Comparison of ENCODE assay signal across 9 mouse cellular contexts in the genomic region with DNA sequence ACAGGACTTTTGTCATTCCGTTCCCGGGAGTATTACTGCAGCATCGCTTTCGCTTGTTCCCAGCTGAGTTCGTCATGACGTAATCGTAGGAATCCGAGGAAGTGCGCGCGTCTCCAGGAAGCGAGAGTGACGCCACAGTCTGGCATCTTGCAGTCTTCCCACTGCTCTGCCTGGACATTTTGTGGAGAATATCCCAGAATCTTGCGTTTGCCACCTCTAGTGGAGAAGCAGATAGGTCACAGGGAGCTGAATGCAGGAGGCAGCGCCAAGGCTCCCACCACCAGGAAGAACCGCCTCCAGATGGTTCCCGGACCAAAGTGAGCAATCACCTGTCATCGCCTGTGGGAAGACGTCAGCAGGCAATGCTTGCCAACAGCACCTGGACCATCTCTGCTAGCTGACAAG. TPM values are rescaled to one million over a fixed set of nuclear protein-coding genes. Genes with fewer than 3 reads are reported as not detected.
DNase-seq lines count a peak whose midpoint lies in the region; ATAC-seq and TF ChIP-seq lines count a peak whose summit lies in the region.
"Had no signal": no experiment of that assay in that cellular context is flagged by ENCODE, and none has a peak within 500 bp of the region (broad histone marks: within the 10 kb centered on the region; RNA-seq: fewer than 3 reads in every experiment).

No protein-coding gene starts in this region.

- H3K4me1 ChIP-seq in heart, embryonic 11.5 days (ENCODE audit: control insufficient read depth, insufficient read depth, low read length): peaks cover 4% of the 10 kb centered on the region; the same call in 1 of the 2 replicates
- H3K4me1 ChIP-seq in kidney, postnatal 0 days (replicated peaks; ENCODE audit: insufficient read depth, low read length): no peaks in the 10 kb centered on the region

- no peak overlapping the region for H3K27ac ChIP-seq in gastrocnemius, adult 2 months
- H3K27ac ChIP-seq in heart, embryonic 11.5 days (ENCODE audit: low read depth, low read length): peak overlapping the region; percentile 50; the same call in 1 of the 2 replicates
- no peak overlapping the region for H3K27ac ChIP-seq in kidney, postnatal 0 days

- 35% methylated on average over 19 of the region's 19 CpGs for WGBS in heart, embryonic 11.5 days (ENCODE audit: insufficient replicate concordance)
- WGBS in kidney, postnatal 0 days: 52% methylated on average over 19 of the region's 19 CpGs

- 0 out of 2 replicates have a peak overlapping the region, but pooled peaks have one; percentile 17 for H3K9ac ChIP-seq in heart, embryonic 11.5 days (ENCODE audit: low read depth, low read length)
- H3K9ac ChIP-seq in kidney, postnatal 0 days (ENCODE audit: low read depth, low read length): no peak overlapping the region

- no peaks in the 10 kb centered on the region for H3K36me3 ChIP-seq in heart, embryonic 11.5 days (ENCODE audit: control insufficient read depth, insufficient read depth, low read length)
- H3K36me3 ChIP-seq in kidney, postnatal 0 days (ENCODE audit: insufficient read depth, low read length): no peaks in the 10 kb centered on the region

- H3K4me2 ChIP-seq in heart, embryonic 11.5 days: peak overlapping the region; percentile 55
- H3K4me2 ChIP-seq in kidney, postnatal 0 days (ENCODE audit: low read length): peak overlapping the region; percentile 41

- no peak for TF ChIP-seq CTCF in gastrocnemius, adult 2 months (IDR thresholded peaks at IDR 0.05)
- TF ChIP-seq CTCF in kidney, postnatal 0 days (IDR thresholded peaks at IDR 0.05; ENCODE audit: low read depth): no peak

- peak overlapping the region; percentile 64 for H3K4me3 ChIP-seq in gastrocnemius, adult 2 months
- peak overlapping the region; percentile 25 for H3K4me3 ChIP-seq in heart, embryonic 11.5 days (ENCODE audit: low read depth, low read length)
- peak overlapping the region; percentile 6; the same call in 1 of the 2 replicates for H3K4me3 ChIP-seq in kidney, postnatal 0 days (replicated peaks; ENCODE audit: low read depth, low read length)

- peak; percentile 53 for DNase-seq in gastrocnemius, adult 2 months
- DNase-seq in gastrocnemius, adult 18-20 months (ENCODE audit: low spot score): no peak
- DNase-seq in cerebellum, postnatal 25 days: peak; percentile 75 to 80
- DNase-seq in kidney, postnatal 0 days (ENCODE audit: low spot score): peak; percentile 26
- DNase-seq in lung, postnatal 14 days: peak; percentile 65
- peak; percentile 17 for DNase-seq in right cerebral cortex, postnatal 4 days
- DNase-seq in ovary, adult 18-20 months (ENCODE audit: low spot score): no peak

- H3K27me3 ChIP-seq in heart, embryonic 11.5 days (ENCODE audit: control insufficient read depth, insufficient read depth, low read length): no peaks in the 10 kb centered on the region
- H3K27me3 ChIP-seq in kidney, postnatal 0 days (ENCODE audit: insufficient read depth, low read length): no peaks in the 10 kb centered on the region

- ATAC-seq in heart, embryonic 11.5 days (replicated peaks; ENCODE audit: insufficient number of reproducible peaks, low FRiP score, low TSS enrichment): no peak; the same call in 1 of the 2 replicates
- no peak for ATAC-seq in kidney, postnatal 0 days (replicated peaks; ENCODE audit: low FRiP score, low read depth)

- intact Hi-C loops in gastrocnemius, adult 2 months (cut with DNase I): loop anchor here (5.0 kb wide), 1 partner anchor 187 kb away; the partner anchor contains the start of genes Hexdc and Ogfod3

- H3K9me3 ChIP-seq in heart, embryonic 11.5 days (replicated peaks; ENCODE audit: control insufficient read depth, low read length): no peaks in the 10 kb centered on the region
- H3K9me3 ChIP-seq in kidney, postnatal 0 days (replicated peaks; ENCODE audit: low read length): no peaks in the 10 kb centered on the region

RNA-seq across cellular contexts. Expression of gene Csnk1d, which starts 23.8 kb away (rescaled TPM):
- 10 to 100 TPM; 50.0 to 53.7 TPM for total RNA-seq in gastrocnemius, adult 2 months (2021)
- 10 to 100 TPM; 48.7 to 57.4 TPM for total RNA-seq in gastrocnemius, adult 18-20 months (2021)
- polyA plus RNA-seq in heart, embryonic 11.5 days (2014; fragmentation: Nextera tagmentation; extraction: Ambion mirVana): 47.9 and 58.5 TPM in 2 replicates
- polyA plus RNA-seq in kidney, postnatal 0 days (2015; fragmentation: Nextera tagmentation; extraction: Ambion mirVana): 102 and 106 TPM in 2 replicates

RNA-seq across cellular contexts. Expression of gene Cd7, which starts 24.3 kb away (rescaled TPM):
- not detected for total RNA-seq in gastrocnemius, adult 2 months (2021)
- not detected for total RNA-seq in gastrocnemius, adult 18-20 months (2021)
- 0.31 TPM in 1 of 2 replicates, not detected in the other for polyA plus RNA-seq in heart, embryonic 11.5 days (2014; fragmentation: Nextera tagmentation; extraction: Ambion mirVana)
- polyA plus RNA-seq in kidney, postnatal 0 days (2015; fragmentation: Nextera tagmentation; extraction: Ambion mirVana): 0.16 and 0.23 TPM in 2 replicates

RNA-seq across cellular contexts. Expression of gene Sectm1b, which starts 48.5 kb away (rescaled TPM):
- total RNA-seq in gastrocnemius, adult 2 months (2021): not detected
- not detected for total RNA-seq in gastrocnemius, adult 18-20 months (2021)
- polyA plus RNA-seq in heart, embryonic 11.5 days (2014; fragmentation: Nextera tagmentation; extraction: Ambion mirVana): not detected in 2 replicates
- 2.0 and 2.4 TPM in 2 replicates for polyA plus RNA-seq in kidney, postnatal 0 days (2015; fragmentation: Nextera tagmentation; extraction: Ambion mirVana)
- total RNA-seq: CH12.LX had no signal

Comparison
In these comparisons a context has a peak if more than half of its experiments do, and no peak if none do; other contexts are left out.
1. DNase-seq: peak in gastrocnemius, adult 2 months (single experiment), cerebellum, postnatal 25 days (2 of 2), kidney, postnatal 0 days (single experiment), lung, postnatal 14 days (single experiment) and right cerebral cortex, postnatal 4 days (single experiment); none in gastrocnemius, adult 18-20 months (single experiment) and ovary, adult 18-20 months (single experiment).
2. H3K4me3 ChIP-seq: peak in every context shown above with its lines; median percentile 64 in gastrocnemius, adult 2 months; 25 in heart, embryonic 11.5 days; 6 in kidney, postnatal 0 days.